Mouse (Mus musculus) layer of hippocampus, adult 9-11 months (tissue): ENCODE data around the gene Tecpr1.

Source experiments
- DNase-seq: peaks from one replicate; pipeline ENCODE4 v3.0.0; 2022

The Tecpr1 gene

GRCm38 (mm10) chr5:144251876-144252577 lies 28.6 kb upstream of the Tecpr1 start:
- DNase-seq: peak; percentile 57

- DNase-seq: no peak
Measured at GRCm38 (mm10) chr5:144249871-144250270, 26.5 kb upstream of the Tecpr1 start.

DNA sequence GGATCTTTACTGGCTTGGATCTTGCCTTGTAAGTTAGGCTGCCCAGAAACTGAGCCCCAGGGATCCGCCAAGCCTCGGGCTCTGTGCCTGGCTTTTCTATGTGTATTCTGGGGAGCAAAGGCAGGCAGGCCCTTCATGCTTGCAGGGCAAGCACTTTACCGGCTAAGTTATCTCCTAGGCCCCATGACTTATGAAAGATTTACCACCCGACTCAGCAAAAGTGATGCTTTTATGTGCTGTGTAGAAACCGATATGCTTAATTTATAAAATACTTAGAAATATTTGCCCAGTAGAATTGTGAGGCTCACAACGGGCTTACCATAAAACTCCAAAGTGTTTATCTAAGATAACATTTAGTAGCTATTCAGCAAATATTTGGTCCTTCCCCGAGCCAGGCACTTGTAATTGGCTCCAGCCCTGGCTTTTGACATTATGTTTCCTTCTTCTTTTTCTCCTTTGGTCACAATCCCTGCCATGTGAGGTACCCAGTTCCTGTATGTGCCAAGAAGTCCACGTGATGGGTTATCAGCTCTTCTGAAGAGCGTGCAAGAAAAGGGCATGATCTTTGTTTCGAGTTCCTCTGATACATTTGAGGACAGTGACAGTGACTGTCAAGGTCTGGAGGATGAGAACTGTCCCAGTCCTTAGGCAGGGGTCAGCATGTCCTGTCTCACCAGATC lies 24.6 kb upstream of the Tecpr1 start:
- DNase-seq: peak; percentile 84

- no peak for DNase-seq
Measured at GRCm38 (mm10) chr5:144247307-144247706, 23.9 kb upstream of the Tecpr1 start.

DNA sequence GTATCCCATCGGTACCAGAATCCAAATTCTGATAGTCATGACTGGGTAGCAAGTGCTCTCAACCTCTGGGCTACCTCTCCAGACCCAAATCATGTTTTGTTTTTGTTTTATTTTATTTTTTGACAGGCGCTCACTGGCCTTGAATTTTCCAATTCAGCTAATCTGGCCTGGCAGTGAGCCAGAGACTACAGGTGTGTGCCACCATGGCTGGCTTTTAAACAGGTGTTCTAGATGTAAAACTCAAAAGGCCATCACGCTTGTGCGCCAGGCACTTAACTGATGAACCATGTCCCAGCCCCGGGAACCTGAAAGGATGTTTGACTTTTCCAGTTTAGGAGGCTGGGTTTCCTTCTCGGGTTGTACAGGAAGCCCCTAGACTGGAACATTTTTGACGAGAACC lies 23.3 kb upstream of the Tecpr1 start:
- no peak for DNase-seq

DNA sequence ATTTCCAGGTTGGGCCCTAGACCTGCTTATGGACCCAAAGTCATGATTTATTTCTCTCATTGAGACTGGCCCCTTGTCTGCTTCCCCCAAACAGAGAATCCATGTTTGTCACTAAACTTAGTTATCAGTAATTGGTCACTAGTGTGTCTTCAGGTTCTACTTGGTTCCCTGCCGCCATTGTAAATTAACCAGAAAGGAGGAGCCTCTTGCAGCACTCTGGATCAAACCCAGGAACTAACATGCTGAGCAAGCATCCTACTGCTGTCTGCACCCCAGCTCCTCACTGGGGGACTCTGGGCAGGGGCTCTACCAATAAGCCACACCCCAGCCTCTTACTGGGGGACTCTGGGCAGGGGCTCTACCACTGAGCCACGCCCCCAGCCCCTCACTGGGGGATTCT lies 22.2 kb upstream of the Tecpr1 start:
- no peak for DNase-seq

GRCm38 (mm10) chr5:144243901-144244487 lies 20.6 kb upstream of the Tecpr1 start, which contains the start of gene Bri3:
Bri3 (plus strand) TSS chr5:144244437.
- DNase-seq: no peak

GRCm38 (mm10) chr5:144238969-144239368 lies 15.6 kb upstream of the Tecpr1 start:
- DNase-seq: no peak

GRCm38 (mm10) chr5:144234714-144235113 lies 11.3 kb upstream of the Tecpr1 start:
- DNase-seq: peak; percentile 84

GRCm38 (mm10) chr5:144234222-144234621 lies 10.8 kb upstream of the Tecpr1 start:
- no peak for DNase-seq

DNA sequence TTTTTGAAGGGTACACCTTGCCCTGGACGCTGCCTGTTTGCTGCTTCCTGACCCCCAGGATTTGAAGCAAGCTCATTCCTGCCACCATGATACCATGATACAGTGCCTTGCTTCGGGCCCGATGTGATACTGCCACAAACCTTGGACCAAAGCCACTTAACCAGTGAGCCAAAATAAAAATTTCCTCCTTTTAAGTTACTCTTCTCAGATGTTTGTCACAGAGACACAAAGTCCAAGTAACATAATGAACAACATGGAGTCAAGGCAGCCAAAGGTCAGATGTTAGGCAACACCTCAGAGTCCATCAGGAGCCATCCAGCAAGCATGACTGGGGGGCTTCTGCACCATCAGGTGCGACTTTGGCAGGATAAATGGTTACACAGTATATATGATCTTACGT lies 9.1 kb upstream of the Tecpr1 start:
- DNase-seq: no peak

- no peak for DNase-seq
Measured at GRCm38 (mm10) chr5:144231410-144231809, 8.0 kb upstream of the Tecpr1 start.

DNA sequence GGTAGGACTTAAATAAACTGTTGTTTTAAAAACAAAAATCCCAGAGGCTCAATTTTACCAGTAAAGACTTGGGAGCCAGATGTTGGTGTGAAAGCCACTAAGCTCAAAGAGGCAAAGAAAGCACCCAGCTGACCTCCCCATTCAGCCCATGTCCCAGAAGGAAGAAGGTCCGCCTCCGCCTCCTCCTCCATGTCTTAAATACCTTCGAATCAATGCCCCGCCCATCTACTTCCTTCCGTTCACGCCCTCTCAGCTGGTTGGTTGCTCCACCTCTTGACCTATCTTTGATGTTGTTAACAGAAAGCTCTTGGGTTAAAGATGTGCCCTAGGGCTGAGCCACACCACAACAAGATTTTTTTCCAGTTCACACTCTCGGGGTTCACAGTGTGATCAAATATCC lies 6.8 kb upstream of the Tecpr1 start:
- no peak for DNase-seq

GRCm38 (mm10) chr5:144226220-144226619 lies 2.8 kb upstream of the Tecpr1 start:
- DNase-seq: no peak

DNA sequence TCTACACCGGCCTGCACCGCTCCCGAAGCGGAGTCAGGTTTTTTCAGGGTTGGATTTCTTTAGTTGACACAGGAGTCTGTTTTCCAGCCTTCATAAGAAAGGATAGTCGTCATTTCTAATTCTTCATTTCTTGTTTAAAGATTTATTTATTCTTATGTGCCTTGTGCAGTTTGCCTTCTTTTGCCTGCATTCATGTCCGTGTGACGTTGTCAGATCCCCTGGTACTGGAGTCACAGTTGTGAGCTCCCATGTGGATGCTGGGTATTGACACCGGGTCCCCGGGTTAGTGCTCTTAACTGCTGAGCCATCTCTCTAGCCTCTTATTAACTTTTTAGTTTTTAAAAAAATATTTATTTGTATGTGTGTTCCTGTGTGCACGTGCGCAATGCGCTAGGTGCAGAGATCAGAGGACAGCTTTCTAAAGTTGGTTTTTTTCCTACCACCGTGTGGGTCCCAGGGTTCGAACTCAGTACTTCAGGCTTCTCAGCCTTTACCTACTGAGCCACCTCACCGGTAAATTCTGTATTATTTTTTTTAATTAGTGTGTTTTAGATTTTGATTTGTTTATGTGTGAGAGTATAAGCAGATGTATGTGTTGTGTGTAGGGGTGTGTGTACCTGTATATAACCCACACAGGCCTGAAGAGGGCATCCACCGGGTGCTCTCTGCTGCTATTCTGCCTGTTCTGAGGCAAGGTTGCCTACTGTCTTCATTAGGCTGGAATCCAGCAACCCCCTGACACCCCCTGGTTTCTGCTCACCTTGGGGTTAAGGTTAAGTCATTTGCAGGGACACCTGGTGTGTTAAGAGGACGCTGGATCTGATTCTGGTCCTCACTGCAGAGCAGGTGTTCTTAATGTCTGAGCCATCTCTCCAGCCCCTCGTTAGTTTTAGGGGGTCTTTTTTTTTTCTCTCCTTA lies 743 bp upstream of the Tecpr1 start:
- DNase-seq: no peak

- DNase-seq: peak; percentile 41
Measured at GRCm38 (mm10) chr5:144222811-144223502, 458 bp downstream of the Tecpr1 start.

- DNase-seq: no peak
Measured at GRCm38 (mm10) chr5:144221305-144221704, 2.1 kb downstream of the Tecpr1 start.

DNA sequence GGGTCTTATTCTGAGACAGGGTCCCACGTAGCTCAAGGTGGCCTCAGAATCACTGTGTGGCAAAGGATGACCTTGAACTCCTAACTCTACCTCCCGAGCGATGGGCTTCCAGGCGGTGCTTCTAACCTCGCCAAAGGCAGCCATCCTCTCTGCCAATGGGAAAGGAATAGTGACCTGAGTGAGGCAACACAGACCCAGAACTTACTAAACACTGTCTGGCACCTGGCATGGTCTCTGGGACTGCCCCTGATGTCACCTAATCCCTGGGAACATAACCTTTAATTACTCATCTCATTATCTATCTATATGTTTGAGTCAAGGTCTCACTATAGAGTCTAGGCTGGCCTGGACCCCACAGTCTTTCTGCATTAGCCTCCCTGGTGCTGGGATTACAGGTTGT lies 3.5 kb downstream of the Tecpr1 start:
- DNase-seq: no peak

DNA sequence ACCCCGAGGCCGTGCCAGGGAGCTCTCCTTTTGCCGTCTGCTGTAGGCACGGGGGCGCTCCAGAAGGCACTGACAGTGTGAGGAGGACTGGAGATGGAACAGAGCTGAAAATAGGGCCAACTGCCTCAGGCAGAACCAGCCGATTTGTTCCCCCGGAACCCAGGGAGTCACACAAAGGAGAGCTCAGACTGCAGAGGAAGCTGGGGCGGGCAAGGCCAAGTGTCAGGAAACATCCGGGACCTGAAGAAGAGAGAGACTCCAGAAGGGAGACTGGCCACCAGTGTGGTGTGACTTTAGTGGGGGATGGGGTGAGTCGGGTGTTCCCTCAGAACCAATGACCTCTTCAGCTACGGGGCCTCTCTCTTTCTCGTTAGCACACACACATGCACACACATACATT lies 4.1 kb downstream of the Tecpr1 start:
- DNase-seq: peak; percentile 42

DNA sequence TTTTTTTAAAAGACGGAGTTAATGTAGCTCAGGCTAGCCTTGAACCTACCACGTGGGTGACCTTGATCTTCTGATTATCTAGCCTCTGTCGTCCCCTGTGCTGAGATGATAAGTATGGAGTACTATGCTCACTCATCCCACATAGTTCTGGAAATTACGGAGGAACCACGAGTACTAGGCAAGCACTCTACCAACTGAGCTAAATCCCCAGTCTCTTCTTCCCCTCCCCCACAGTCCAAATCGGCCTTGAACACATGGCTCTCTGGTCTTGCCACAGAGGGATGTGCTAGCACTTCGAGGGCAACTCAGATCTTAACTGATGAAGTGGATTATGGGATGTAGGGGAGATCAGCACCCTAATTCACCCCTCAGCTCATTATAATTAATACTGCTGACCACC lies 5.4 kb downstream of the Tecpr1 start:
- no peak for DNase-seq

GRCm38 (mm10) chr5:144215992-144216391 lies 7.4 kb downstream of the Tecpr1 start:
- no peak for DNase-seq

- no peak for DNase-seq
Measured at GRCm38 (mm10) chr5:144214453-144214852, 9.0 kb downstream of the Tecpr1 start.
